ENCODE assay signal across 12 mouse cellular contexts in genomic region chr1:86473109-86473760, GRCm38 (mm10). TPM values are rescaled to one million over a fixed set of nuclear protein-coding genes. Genes with fewer than 3 reads are reported as not detected.
DNase-seq lines count a peak whose midpoint lies in the region; ATAC-seq and TF ChIP-seq lines count a peak whose summit lies in the region.
"Had no signal": no experiment of that assay in that cellular context is flagged by ENCODE, and none has a peak within 500 bp of the region (broad histone marks: within the 10 kb centered on the region; RNA-seq: fewer than 3 reads in every experiment).

No protein-coding gene starts in this region.

- H3K4me1 ChIP-seq in heart, postnatal 0 days (ENCODE audit: control insufficient read depth, insufficient read depth), result peaks cover 20% of the 10 kb centered on the region
- peaks cover 16% of the 10 kb centered on the region for H3K4me1 ChIP-seq in embryonic facial prominence, embryonic 14.5 days (ENCODE audit: control insufficient read depth, insufficient read depth, low read length)
- peaks cover 47% of the 10 kb centered on the region for H3K4me1 ChIP-seq in liver, postnatal 0 days (ENCODE audit: insufficient read depth)
- peaks cover 4% of the 10 kb centered on the region; the same call in 1 of the 2 replicates for H3K4me1 ChIP-seq in hindbrain, embryonic 11.5 days (replicated peaks; ENCODE audit: control insufficient read depth, insufficient read depth, low read length)

- H3K4me2 ChIP-seq in heart, postnatal 0 days (ENCODE audit: low read depth, low read length), result no peak overlapping the region
- no peak overlapping the region for H3K4me2 ChIP-seq in embryonic facial prominence, embryonic 14.5 days (ENCODE audit: low read depth, low read length)
- H3K4me2 ChIP-seq in liver, postnatal 0 days (ENCODE audit: low read depth, low read length), result peak overlapping the region; percentile 73
- no peak overlapping the region for H3K4me2 ChIP-seq in hindbrain, embryonic 11.5 days (replicated peaks; ENCODE audit: low read depth, low read length)

- H3K27ac ChIP-seq in heart, postnatal 0 days (ENCODE audit: low read depth), result peak overlapping the region; percentile 95
- peak overlapping the region; percentile 97 for H3K27ac ChIP-seq in embryonic facial prominence, embryonic 14.5 days (replicated peaks; ENCODE audit: low read depth, low read length)
- H3K27ac ChIP-seq in liver, postnatal 0 days (ENCODE audit: low read depth), result peak overlapping the region; percentile 87
- H3K27ac ChIP-seq in hindbrain, embryonic 11.5 days (ENCODE audit: low read depth, low read length), result no peak overlapping the region

- H3K9me3 ChIP-seq in heart, postnatal 0 days (replicated peaks; ENCODE audit: control insufficient read depth, low read length), result no peaks in the 10 kb centered on the region
- H3K9me3 ChIP-seq in embryonic facial prominence, embryonic 14.5 days (ENCODE audit: control insufficient read depth, low read length), result no peaks in the 10 kb centered on the region
- no peaks in the 10 kb centered on the region for H3K9me3 ChIP-seq in liver, postnatal 0 days (ENCODE audit: low read length)
- H3K9me3 ChIP-seq in hindbrain, embryonic 11.5 days (ENCODE audit: control insufficient read depth, low read length), result no peaks in the 10 kb centered on the region
- H3K9me3 ChIP-seq: forebrain, embryonic 13.5 days had no signal

- no peak for TF ChIP-seq CTCF in heart, postnatal 0 days (IDR thresholded peaks at IDR 0.05; ENCODE audit: low read depth)
- no peak for TF ChIP-seq CTCF in liver, postnatal 0 days (IDR thresholded peaks at IDR 0.05; ENCODE audit: low read depth)

- DNase-seq in heart, postnatal 0 days (ENCODE audit: low spot score), result no peak
- no peak for DNase-seq in heart, postnatal 25 days (ENCODE audit: low spot score)
- peak; percentile 76 for DNase-seq in ES-CJ7 (ENCODE audit: low read depth, low spot score)
- no peak for DNase-seq in embryonic facial prominence, embryonic 14.5 days (ENCODE audit: low spot score)
- DNase-seq in liver, postnatal 0 days, result no peak
- DNase-seq in thymus, postnatal 14 days, result no peak
- no peak for DNase-seq in T-cell, adult 2 months (ENCODE audit: low spot score)
- no peak for DNase-seq in hindbrain, embryonic 11.5 days (ENCODE audit: low spot score)
- DNase-seq: kidney, postnatal 4 days had no signal

- H3K9ac ChIP-seq in heart, postnatal 0 days (replicated peaks; ENCODE audit: low read depth, low read length), result 0 out of 2 replicates have a peak overlapping the region, but pooled peaks have one; percentile 11
- H3K9ac ChIP-seq in embryonic facial prominence, embryonic 14.5 days (ENCODE audit: low read depth, low read length), result peak overlapping the region; percentile 60
- H3K9ac ChIP-seq in liver, postnatal 0 days (replicated peaks), result peak overlapping the region; percentile 59; the same call in 1 of the 2 replicates
- no peak overlapping the region for H3K9ac ChIP-seq in hindbrain, embryonic 11.5 days (ENCODE audit: low read depth, low read length)

- no peak for ATAC-seq in heart, postnatal 0 days (ENCODE audit: insufficient read depth, low read depth)
- ATAC-seq in embryonic facial prominence, embryonic 14.5 days (ENCODE audit: low read depth), result no peak
- no peak for ATAC-seq in liver, postnatal 0 days
- no peak for ATAC-seq in hindbrain, embryonic 11.5 days (ENCODE audit: low FRiP score)

- no peak for TF ChIP-seq EP300 in heart, postnatal 0 days (IDR thresholded peaks at IDR 0.05; ENCODE audit: low read depth)
- TF ChIP-seq EP300 in liver, postnatal 0 days (IDR thresholded peaks at IDR 0.05; ENCODE audit: low read depth), result no peak

- H3K36me3 ChIP-seq in heart, postnatal 0 days (replicated peaks; ENCODE audit: control insufficient read depth, insufficient read depth, low read length), result no peaks in the 10 kb centered on the region
- H3K36me3 ChIP-seq in embryonic facial prominence, embryonic 14.5 days (ENCODE audit: control insufficient read depth, insufficient read depth, low read length), result no peaks in the 10 kb centered on the region
- no peaks in the 10 kb centered on the region for H3K36me3 ChIP-seq in liver, postnatal 0 days (replicated peaks; ENCODE audit: insufficient read depth, low read length)
- no peaks in the 10 kb centered on the region for H3K36me3 ChIP-seq in hindbrain, embryonic 11.5 days (ENCODE audit: control insufficient read depth, insufficient read depth, low read length)
- H3K36me3 ChIP-seq: G1E had no signal

- no peaks in the 10 kb centered on the region for H3K27me3 ChIP-seq in heart, postnatal 0 days (ENCODE audit: control insufficient read depth, insufficient read depth, low read length)
- no peaks in the 10 kb centered on the region for H3K27me3 ChIP-seq in embryonic facial prominence, embryonic 14.5 days (replicated peaks; ENCODE audit: control insufficient read depth, insufficient read depth, low read length)
- H3K27me3 ChIP-seq in liver, postnatal 0 days (ENCODE audit: insufficient read depth, low read length), result no peaks in the 10 kb centered on the region
- H3K27me3 ChIP-seq in hindbrain, embryonic 11.5 days (ENCODE audit: control insufficient read depth, insufficient read depth, low read length), result no peaks in the 10 kb centered on the region; the same call in 1 of the 2 replicates
- H3K27me3 ChIP-seq: forebrain, embryonic 13.5 days had no signal

- intact Hi-C loops in heart, postnatal 25 days (cut with DNase I), result loop anchor here (5.0 kb wide), 1 partner anchor 54 kb away; the partner anchor contains the start of gene Ptma

- WGBS in heart, postnatal 0 days, result 77% methylated on average over 18 of the region's 18 CpGs
- WGBS in embryonic facial prominence, embryonic 14.5 days, result 87% methylated on average over 18 of the region's 18 CpGs
- 78% methylated on average over 18 of the region's 18 CpGs for WGBS in liver, postnatal 0 days (ENCODE audit: insufficient replicate concordance)
- 94% methylated on average over 18 of the region's 18 CpGs for WGBS in hindbrain, embryonic 11.5 days

- no peak overlapping the region for H3K4me3 ChIP-seq in heart, postnatal 0 days (ENCODE audit: low read depth, low read length)
- no peak overlapping the region for H3K4me3 ChIP-seq in embryonic facial prominence, embryonic 14.5 days (ENCODE audit: low read depth, low read length)
- H3K4me3 ChIP-seq in liver, postnatal 0 days (ENCODE audit: low read depth, low read length), result 0 out of 2 replicates have a peak overlapping the region, but pooled peaks have one; percentile 15
- H3K4me3 ChIP-seq in hindbrain, embryonic 11.5 days (ENCODE audit: low read depth, low read length), result no peak overlapping the region
- H3K4me3 ChIP-seq: forebrain, embryonic 13.5 days had no signal

RNA-seq across cellular contexts. Expression of gene Tex44, which starts 47.1 kb away (rescaled TPM):
- total RNA-seq in heart, postnatal 0 days (2014; rRNA removed; ENCODE audit: low replicate concordance), result not detected in 2 replicates
- polyA plus RNA-seq in heart, postnatal 0 days (2015; fragmentation: Nextera tagmentation; extraction: Ambion mirVana), result not detected in 2 replicates
- total RNA-seq in heart, postnatal 25 days (2021), result not detected
- polyA plus RNA-seq in embryonic facial prominence, embryonic 14.5 days (2014; fragmentation: Nextera tagmentation; extraction: Ambion mirVana), result not detected in 2 replicates
- polyA plus RNA-seq in liver, postnatal 0 days (2015; fragmentation: Nextera tagmentation; extraction: Ambion mirVana), result not detected in 2 replicates
- 0.15 TPM in 1 of 2 replicates, not detected in the other for polyA plus RNA-seq in hindbrain, embryonic 11.5 days (2014; fragmentation: Nextera tagmentation; extraction: Ambion mirVana)
- total RNA-seq: megakaryocyte progenitor cell, adult 5-6 weeks had no signal
- polyA plus RNA-seq: forebrain, embryonic 13.5 days; G1E had no signal

RNA-seq across cellular contexts. Expression of gene Nmur1, which starts 47.2 kb away (rescaled TPM):
- 0.31 TPM in 1 of 2 replicates, not detected in the other for total RNA-seq in heart, postnatal 0 days (2014; rRNA removed; ENCODE audit: low replicate concordance)
- not detected in 2 replicates for polyA plus RNA-seq in heart, postnatal 0 days (2015; fragmentation: Nextera tagmentation; extraction: Ambion mirVana)
- total RNA-seq in heart, postnatal 25 days (2021), result not detected
- not detected in 2 replicates for polyA plus RNA-seq in embryonic facial prominence, embryonic 14.5 days (2014; fragmentation: Nextera tagmentation; extraction: Ambion mirVana)
- not detected in 2 replicates for polyA plus RNA-seq in liver, postnatal 0 days (2015; fragmentation: Nextera tagmentation; extraction: Ambion mirVana)
- polyA plus RNA-seq in hindbrain, embryonic 11.5 days (2014; fragmentation: Nextera tagmentation; extraction: Ambion mirVana), result not detected in 2 replicates
- total RNA-seq: G1E had no signal
- polyA plus RNA-seq: forebrain, embryonic 13.5 days; G1E had no signal

RNA-seq across cellular contexts. Expression of gene Ptma, which starts 53.3 kb away (rescaled TPM):
- 379 and 399 TPM in 2 replicates for total RNA-seq in heart, postnatal 0 days (2014; rRNA removed; ENCODE audit: low replicate concordance)
- polyA plus RNA-seq in heart, postnatal 0 days (2015; fragmentation: Nextera tagmentation; extraction: Ambion mirVana), result 597 and 614 TPM in 2 replicates
- 100 to 1,000 TPM; 231 to 265 TPM for total RNA-seq in heart, postnatal 25 days (2021)
- 1,814 and 2,055 TPM in 2 replicates for polyA plus RNA-seq in embryonic facial prominence, embryonic 14.5 days (2014; fragmentation: Nextera tagmentation; extraction: Ambion mirVana)
- polyA plus RNA-seq in liver, postnatal 0 days (2015; fragmentation: Nextera tagmentation; extraction: Ambion mirVana), result 750 and 799 TPM in 2 replicates
- polyA plus RNA-seq in hindbrain, embryonic 11.5 days (2014; fragmentation: Nextera tagmentation; extraction: Ambion mirVana), result 3,351 and 3,402 TPM in 2 replicates
